Mouse (Mus musculus): ENCODE measurements at regions not wholly inside any gene's neighbourhood (a gene's known extent, or its start where the extent isn't known, plus 50 kb on each side); places are given as distances from the start of the nearest gene placed in this dataset.
A peak's percentile ranks its signal among the peaks of the same experiment; 100 is the strongest.

- no peak for ATAC-seq (ENCODE audit: low FRiP score)
- 91% methylated on average over 8 of the region's 8 CpGs for WGBS
- H3K9ac ChIP-seq (ENCODE audit: low read depth, low read length): no peak overlapping the region
Observed at GRCm38 (mm10) chr2:61406104-61406751, 172.2 kb upstream of the Tank start.

GRCm38 (mm10) chr2:61405261-61405660 lies 173.1 kb upstream of the Tank start:
- Histone ChIP-seq H3K27ac (ENCODE audit: low read depth, low read length) (no peak overlapping the region), H3K9ac (ENCODE audit: low read depth, low read length) (no peak overlapping the region), H3K27me3 (ENCODE audit: control insufficient read depth, insufficient read depth, low read length) (no peaks in the 10 kb centered on the region), H3K4me3 (ENCODE audit: low read depth, low read length) (no peak overlapping the region), H3K9me3 (ENCODE audit: control insufficient read depth, low read length) (no peaks in the 10 kb centered on the region), H3K36me3 (ENCODE audit: control insufficient read depth, insufficient read depth, low read length) (no peaks in the 10 kb centered on the region), H3K4me2 (replicated peaks; ENCODE audit: low read depth, low read length) (no peak overlapping the region), H3K4me1 (replicated peaks; ENCODE audit: control insufficient read depth, insufficient read depth, low read length) (no peaks in the 10 kb centered on the region)
- WGBS: 62% methylated on average over 4 of the region's 4 CpGs
- no peak for ATAC-seq (ENCODE audit: low FRiP score)
- no peak for DNase-seq (ENCODE audit: low spot score)

More at GRCm38 (mm10) chr2:61406104-61406751, 172.2 kb upstream of the Tank start:
- H3K36me3 ChIP-seq (ENCODE audit: control insufficient read depth, insufficient read depth, low read length): no peaks in the 10 kb centered on the region
- no peaks in the 10 kb centered on the region for H3K9me3 ChIP-seq (ENCODE audit: control insufficient read depth, low read length)
- no peak overlapping the region for H3K4me2 ChIP-seq (replicated peaks; ENCODE audit: low read depth, low read length)
- no peaks in the 10 kb centered on the region for H3K27me3 ChIP-seq (ENCODE audit: control insufficient read depth, insufficient read depth, low read length)
- no peak for DNase-seq (ENCODE audit: low spot score)
- no peak overlapping the region for H3K4me3 ChIP-seq (ENCODE audit: low read depth, low read length)
- H3K4me1 ChIP-seq (replicated peaks; ENCODE audit: control insufficient read depth, insufficient read depth, low read length): no peaks in the 10 kb centered on the region
- H3K27ac ChIP-seq (ENCODE audit: low read depth, low read length): no peak overlapping the region

DNA sequence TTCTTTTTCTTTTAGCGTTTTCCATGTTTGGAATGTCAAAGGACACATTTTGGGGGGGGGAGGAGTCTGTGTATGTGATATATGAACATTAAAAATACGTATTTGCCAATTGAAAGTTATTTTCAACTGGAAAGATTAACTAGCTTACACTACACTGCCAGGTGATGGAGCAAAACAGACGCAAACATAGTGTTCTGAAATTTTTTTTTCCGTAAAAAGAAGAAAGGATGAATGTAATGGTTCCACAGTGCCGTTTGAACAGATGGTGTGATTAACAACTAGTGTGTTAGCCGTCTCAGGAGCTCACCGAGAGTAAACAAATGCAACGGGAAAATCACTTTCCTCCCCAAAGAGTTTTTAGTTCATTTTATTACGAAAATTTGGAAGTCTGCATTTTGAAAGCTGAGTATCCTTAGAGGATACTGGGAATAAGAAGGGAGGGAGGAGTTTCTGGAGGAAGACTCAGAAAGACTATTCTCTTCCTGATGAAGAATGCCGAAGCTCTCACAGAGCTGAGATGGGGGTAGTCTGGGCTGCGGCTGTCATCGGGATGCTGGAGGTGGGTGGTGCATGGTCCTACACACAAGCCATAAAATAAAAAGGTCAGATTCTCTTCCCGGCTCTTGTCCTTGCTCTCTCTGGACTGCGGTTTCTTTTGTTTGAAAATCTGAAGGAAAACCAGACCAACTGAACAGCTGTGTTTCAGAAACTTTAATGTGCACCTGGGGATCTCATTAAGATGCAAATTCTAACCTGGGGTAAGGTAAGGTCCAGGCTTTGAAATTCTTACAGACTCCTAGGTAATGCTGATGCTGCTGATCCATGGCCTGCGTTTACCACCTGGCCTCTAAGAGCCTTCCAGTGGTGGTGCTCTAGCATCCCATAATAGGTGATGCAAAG lies 175.5 kb upstream of the Tank start:
- H3K27ac ChIP-seq (ENCODE audit: low read depth, low read length): no peak overlapping the region
- H3K27me3 ChIP-seq (ENCODE audit: control insufficient read depth, insufficient read depth, low read length): no peaks in the 10 kb centered on the region
- H3K36me3 ChIP-seq (ENCODE audit: control insufficient read depth, insufficient read depth, low read length): no peaks in the 10 kb centered on the region
- 9% methylated on average over 15 of the region's 15 CpGs for WGBS
- peak overlapping the region; percentile 39 for H3K4me2 ChIP-seq (replicated peaks; ENCODE audit: low read depth, low read length)
- no peaks in the 10 kb centered on the region for H3K9me3 ChIP-seq (ENCODE audit: control insufficient read depth, low read length)
- ATAC-seq (ENCODE audit: low FRiP score): peak; percentile 64
- H3K4me3 ChIP-seq (ENCODE audit: low read depth, low read length): peak overlapping the region; percentile 24
- DNase-seq (ENCODE audit: low spot score): no peak
- no peak overlapping the region; the same call in 1 of the 2 replicates for H3K9ac ChIP-seq (ENCODE audit: low read depth, low read length)
- H3K4me1 ChIP-seq (replicated peaks; ENCODE audit: control insufficient read depth, insufficient read depth, low read length): no peaks in the 10 kb centered on the region

DNA sequence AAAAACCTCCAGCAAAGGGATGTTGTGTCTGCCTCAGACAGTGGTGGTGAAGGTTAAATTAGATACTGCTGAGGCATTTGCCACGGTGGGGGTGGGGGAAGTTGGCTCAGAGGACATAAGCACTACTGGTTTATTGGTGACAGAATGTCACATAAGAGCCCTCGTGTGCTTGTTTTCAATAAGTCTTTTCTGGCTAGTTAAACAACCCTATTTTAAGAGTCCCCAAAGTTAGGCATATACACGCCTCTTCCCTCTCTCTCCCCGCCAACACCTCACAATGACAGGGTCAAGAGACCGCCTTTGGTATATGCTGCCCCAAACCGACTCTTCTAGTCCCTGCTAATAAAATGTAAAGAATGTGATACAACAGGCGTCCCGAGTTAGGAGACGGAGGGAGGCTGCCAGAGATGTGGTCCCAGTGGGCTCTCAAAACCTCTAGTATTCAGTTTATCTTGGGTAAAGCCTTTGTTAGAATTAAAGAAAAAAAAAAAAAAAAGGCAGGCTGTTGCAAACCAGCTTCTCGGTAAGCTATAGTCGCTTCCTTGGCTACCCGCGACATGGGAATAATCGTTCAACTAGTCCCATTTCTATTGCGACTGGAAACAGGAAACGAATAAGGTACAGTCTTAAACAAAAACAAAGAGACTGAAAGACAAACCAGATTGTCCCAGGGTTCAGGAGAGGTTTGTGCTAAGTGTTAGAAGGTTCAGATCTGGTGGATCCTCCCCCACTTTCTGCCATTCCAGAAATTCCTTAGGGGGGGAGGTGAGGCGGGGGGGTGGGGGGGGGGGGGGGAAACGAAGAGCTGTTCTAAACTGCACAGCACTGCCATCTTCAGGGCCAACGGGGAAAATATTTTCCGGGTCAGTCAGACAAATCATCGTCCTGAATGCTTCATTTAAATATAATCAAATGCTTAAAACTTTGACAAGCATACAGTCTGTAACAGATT lies 176.5 kb upstream of the Tank start:
- H3K36me3 ChIP-seq (ENCODE audit: control insufficient read depth, insufficient read depth, low read length): no peaks in the 10 kb centered on the region
- no peaks in the 10 kb centered on the region for H3K27me3 ChIP-seq (ENCODE audit: control insufficient read depth, insufficient read depth, low read length)
- peak overlapping the region; percentile 24 for H3K4me3 ChIP-seq (ENCODE audit: low read depth, low read length)
- H3K9me3 ChIP-seq (ENCODE audit: control insufficient read depth, low read length): no peaks in the 10 kb centered on the region
- peak; percentile 78 for DNase-seq (ENCODE audit: low spot score)
- H3K27ac ChIP-seq (ENCODE audit: low read depth, low read length): no peak overlapping the region
- H3K4me1 ChIP-seq (replicated peaks; ENCODE audit: control insufficient read depth, insufficient read depth, low read length): no peaks in the 10 kb centered on the region
- peak; percentile 59 for ATAC-seq (ENCODE audit: low FRiP score)
- H3K4me2 ChIP-seq (replicated peaks; ENCODE audit: low read depth, low read length): peak overlapping the region; percentile 39
- WGBS: under 1% methylated on average over 20 of the region's 21 CpGs
- H3K9ac ChIP-seq (ENCODE audit: low read depth, low read length): no peak overlapping the region

- Histone ChIP-seq H3K27ac (ENCODE audit: low read depth, low read length) (no peak overlapping the region), H3K9ac (ENCODE audit: low read depth, low read length) (no peak overlapping the region), H3K4me3 (ENCODE audit: low read depth, low read length) (no peak overlapping the region), H3K27me3 (ENCODE audit: control insufficient read depth, insufficient read depth, low read length) (no peaks in the 10 kb centered on the region), H3K4me1 (replicated peaks; ENCODE audit: control insufficient read depth, insufficient read depth, low read length) (no peaks in the 10 kb centered on the region), H3K4me2 (replicated peaks; ENCODE audit: low read depth, low read length) (no peak overlapping the region), H3K9me3 (ENCODE audit: control insufficient read depth, low read length) (no peaks in the 10 kb centered on the region), H3K36me3 (ENCODE audit: control insufficient read depth, insufficient read depth, low read length) (no peaks in the 10 kb centered on the region)
- WGBS: 69% methylated on average over 9 of the region's 9 CpGs
- DNase-seq (ENCODE audit: low spot score): no peak
- no peak for ATAC-seq (ENCODE audit: low FRiP score)
Observed at GRCm38 (mm10) chr2:61398633-61399032, 179.8 kb upstream of the Tank start.

GRCm38 (mm10) chr2:61389622-61390021 lies 188.8 kb upstream of the Tank start:
- no peaks in the 10 kb centered on the region for H3K27me3 ChIP-seq (ENCODE audit: control insufficient read depth, insufficient read depth, low read length)
- no peaks in the 10 kb centered on the region for H3K4me1 ChIP-seq (replicated peaks; ENCODE audit: control insufficient read depth, insufficient read depth, low read length)
- H3K9ac ChIP-seq (ENCODE audit: low read depth, low read length): no peak overlapping the region
- DNase-seq (ENCODE audit: low spot score): no peak
- no peaks in the 10 kb centered on the region for H3K36me3 ChIP-seq (ENCODE audit: control insufficient read depth, insufficient read depth, low read length)
- no peak overlapping the region for H3K27ac ChIP-seq (ENCODE audit: low read depth, low read length)
- H3K9me3 ChIP-seq (ENCODE audit: control insufficient read depth, low read length): no peaks in the 10 kb centered on the region
- H3K4me3 ChIP-seq (ENCODE audit: low read depth, low read length): no peak overlapping the region
- H3K4me2 ChIP-seq (replicated peaks; ENCODE audit: low read depth, low read length): no peak overlapping the region
- ATAC-seq (ENCODE audit: low FRiP score): no peak

DNA sequence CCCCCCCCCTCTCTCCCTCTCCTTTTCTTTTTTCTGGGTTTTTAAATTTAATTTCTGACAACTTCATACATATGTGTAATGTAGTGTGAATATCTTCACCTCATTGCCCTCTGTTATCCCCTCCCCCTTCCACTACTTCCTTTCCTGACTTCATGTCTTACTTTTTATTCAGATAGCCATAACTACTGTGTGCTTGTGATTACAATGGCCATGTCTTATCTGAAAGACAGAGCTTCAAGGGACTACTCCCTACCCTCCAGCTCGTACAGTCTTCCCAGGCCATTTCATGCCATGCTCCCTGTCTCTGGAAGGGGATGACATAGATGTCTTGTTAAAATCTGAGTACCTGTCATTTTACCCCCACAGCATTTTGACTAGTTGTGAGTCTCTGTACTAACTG lies 189.2 kb upstream of the Tank start:
- H3K27me3 ChIP-seq (ENCODE audit: control insufficient read depth, insufficient read depth, low read length): no peaks in the 10 kb centered on the region
- no peak for ATAC-seq (ENCODE audit: low FRiP score)
- no peaks in the 10 kb centered on the region for H3K36me3 ChIP-seq (ENCODE audit: control insufficient read depth, insufficient read depth, low read length)
- no peak for DNase-seq (ENCODE audit: low spot score)
- H3K4me2 ChIP-seq (replicated peaks; ENCODE audit: low read depth, low read length): no peak overlapping the region
- H3K27ac ChIP-seq (ENCODE audit: low read depth, low read length): no peak overlapping the region
- H3K4me1 ChIP-seq (replicated peaks; ENCODE audit: control insufficient read depth, insufficient read depth, low read length): no peaks in the 10 kb centered on the region
- 75% methylated on average over 1 of the region's 1 CpGs for WGBS
- no peak overlapping the region for H3K9ac ChIP-seq (ENCODE audit: low read depth, low read length)
- no peak overlapping the region for H3K4me3 ChIP-seq (ENCODE audit: low read depth, low read length)
- H3K9me3 ChIP-seq (ENCODE audit: control insufficient read depth, low read length): no peaks in the 10 kb centered on the region

- Histone ChIP-seq H3K4me1 (replicated peaks; ENCODE audit: control insufficient read depth, insufficient read depth, low read length) (no peaks in the 10 kb centered on the region), H3K27me3 (ENCODE audit: control insufficient read depth, insufficient read depth, low read length) (no peaks in the 10 kb centered on the region), H3K4me2 (replicated peaks; ENCODE audit: low read depth, low read length) (no peak overlapping the region), H3K36me3 (ENCODE audit: control insufficient read depth, insufficient read depth, low read length) (no peaks in the 10 kb centered on the region), H3K27ac (ENCODE audit: low read depth, low read length) (no peak overlapping the region), H3K9ac (ENCODE audit: low read depth, low read length) (no peak overlapping the region), H3K4me3 (ENCODE audit: low read depth, low read length) (no peak overlapping the region), H3K9me3 (ENCODE audit: control insufficient read depth, low read length) (no peaks in the 10 kb centered on the region)
- DNase-seq (ENCODE audit: low spot score) (no peak), ATAC-seq (ENCODE audit: low FRiP score) (no peak)
- WGBS: 47% methylated on average over 5 of the region's 5 CpGs
Observed at GRCm38 (mm10) chr2:61387561-61387960, 190.8 kb upstream of the Tank start.
